Mouse (Mus musculus) brain, embryonic 14.5 days (tissue): ENCODE data around the gene Porcn.

ENCODE experiments used
- CTCF ChIP-seq: fragments of 200-500 bp; IDR thresholded peaks from 2 replicates; pipeline ENCODE4 v1.5.1; 2012; ENCODE audit warnings: inconsistent platforms, mild to moderate bottlenecking, moderate library complexity, borderline replicate concordance; ENCODE audit not compliant: insufficient read depth, insufficient read length; ENCODE audit errors: extremely low read depth
- POLR2A ChIP-seq: fragments of 200-500 bp; IDR thresholded peaks from 2 replicates; pipeline ENCODE4 v1.6.1; 2012; ENCODE audit warnings: mild to moderate bottlenecking, inconsistent platforms, borderline replicate concordance; ENCODE audit not compliant: poor library complexity, insufficient read depth, insufficient read length, severe bottlenecking; ENCODE audit errors: extremely low read depth

DNA sequence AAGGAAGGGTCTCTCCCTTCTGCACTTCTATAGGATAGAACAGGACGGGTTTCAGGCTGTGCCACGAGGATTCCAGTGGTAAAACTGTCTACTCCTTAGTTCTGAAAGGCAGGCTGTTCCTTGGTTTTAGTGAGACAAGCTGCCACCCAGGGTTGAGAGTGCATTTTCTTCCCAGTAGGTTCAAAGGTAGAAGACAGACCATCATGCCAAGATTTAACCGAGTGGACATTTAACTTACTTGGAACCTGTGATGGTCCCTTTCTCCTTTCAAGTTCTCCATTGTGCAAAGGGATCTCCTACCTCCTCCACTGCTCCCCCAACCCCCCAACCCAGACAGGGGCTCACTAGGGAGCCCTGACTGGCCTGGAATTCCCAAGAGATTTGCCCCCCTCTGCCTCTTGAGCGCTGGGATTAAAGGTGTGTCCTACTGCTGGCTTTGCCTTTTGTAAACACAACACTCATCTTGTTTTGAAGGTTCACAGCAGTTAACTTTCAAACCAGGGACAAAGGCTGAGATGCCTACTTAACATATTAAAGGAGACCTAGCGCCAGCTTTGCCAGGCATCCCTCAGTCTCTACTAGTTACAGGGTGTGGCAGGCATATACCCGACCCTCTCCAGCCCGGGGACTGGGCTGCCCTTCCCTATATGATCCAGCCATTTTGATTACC, 23.3 kb downstream of the Porcn start:
- TF ChIP-seq POLR2A, result no peak
- TF ChIP-seq CTCF, result no peak
